ENCODE assay signal across 8 mouse cellular contexts in the genomic region with DNA sequence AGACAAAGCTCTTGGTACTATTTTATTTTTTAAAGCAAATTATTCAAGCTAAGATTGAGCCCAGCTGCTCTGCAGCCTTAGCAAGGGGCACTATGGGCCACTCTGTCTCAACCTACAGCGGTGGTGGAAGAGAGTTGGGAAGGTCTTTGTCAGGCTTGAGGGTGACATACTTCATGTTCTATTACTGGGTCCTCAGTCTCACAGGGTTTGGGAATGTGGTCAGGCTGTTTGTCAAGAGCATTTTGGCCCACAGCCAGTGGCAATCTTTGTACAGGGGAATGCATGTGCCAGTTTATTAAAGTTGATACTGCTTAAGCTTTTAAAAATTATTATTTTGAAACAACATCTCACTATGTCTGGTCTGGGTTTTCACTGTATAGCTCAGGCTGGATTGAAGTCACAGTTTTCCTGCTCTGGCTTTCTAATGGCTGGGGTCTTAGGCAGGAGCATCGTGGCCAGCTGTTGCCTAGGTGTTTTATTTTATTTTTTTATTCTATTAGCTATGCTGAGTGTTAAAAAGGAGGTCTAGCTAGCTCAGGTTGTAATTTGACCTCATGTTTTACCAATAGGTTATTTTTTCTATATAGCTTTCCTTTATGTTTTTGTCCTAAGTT. TPM values are rescaled to one million over a fixed set of nuclear protein-coding genes. Genes with fewer than 3 reads are reported as not detected.
A peak's percentile ranks its signal among the peaks of the same experiment; 100 is the strongest.
DNase-seq lines count a peak whose midpoint lies in the region; ATAC-seq and TF ChIP-seq lines count a peak whose summit lies in the region.

No protein-coding gene starts in this region.

- no peaks in the 10 kb centered on the region for H3K36me3 ChIP-seq in liver, postnatal 0 days (replicated peaks; ENCODE audit: insufficient read depth, low read length)

- no peak overlapping the region for H3K4me3 ChIP-seq in liver, postnatal 0 days (ENCODE audit: low read depth, low read length)

- TF ChIP-seq CTCF in liver, postnatal 0 days (IDR thresholded peaks at IDR 0.05; ENCODE audit: low read depth) = no peak

- H3K27ac ChIP-seq in liver, postnatal 0 days (ENCODE audit: low read depth) = no peak overlapping the region

- no peak for ATAC-seq in liver, postnatal 0 days
- no peak for ATAC-seq in granulocyte monocyte progenitor cell, adult 5-6 weeks (replicated peaks; ENCODE audit: poor library complexity, severe bottlenecking)

- H3K9me3 ChIP-seq in liver, postnatal 0 days (ENCODE audit: low read length) = no peaks in the 10 kb centered on the region

- H3K4me2 ChIP-seq in liver, postnatal 0 days (ENCODE audit: low read depth, low read length) = no peak overlapping the region

- peaks cover 3% of the 10 kb centered on the region for H3K4me1 ChIP-seq in liver, postnatal 0 days (ENCODE audit: insufficient read depth)

- no peak for TF ChIP-seq EP300 in liver, postnatal 0 days (IDR thresholded peaks at IDR 0.05; ENCODE audit: low read depth)

- 83% methylated on average over 2 of the region's 2 CpGs for WGBS in liver, postnatal 0 days (ENCODE audit: insufficient replicate concordance)

- peak; percentile 46 for DNase-seq in adrenal gland, adult 2 months
- no peak for DNase-seq in adrenal gland, postnatal 4 days (ENCODE audit: low spot score in 2 of 2)
- DNase-seq in liver, postnatal 0 days = peak; percentile 25
- no peak for DNase-seq in liver
- DNase-seq in heart, postnatal 4 days = peak; percentile 80
- DNase-seq in lung, postnatal 36 days = peak; percentile 64
- no peak for DNase-seq in yolk sac, embryonic 10.5 days (ENCODE audit: low spot score)

- no peaks in the 10 kb centered on the region for H3K27me3 ChIP-seq in liver, postnatal 0 days (ENCODE audit: insufficient read depth, low read length)

- H3K9ac ChIP-seq in liver, postnatal 0 days (replicated peaks) = no peak overlapping the region

RNA-seq across cellular contexts. Expression of a gene that starts 37.9 kb away (rescaled TPM):
- 10 to 100 TPM; 18.8 to 26.8 TPM for total RNA-seq in adrenal gland, adult 2 months (2021)
- 5.8 and 8.0 TPM in 2 replicates for polyA plus RNA-seq in adrenal gland, adult 2 months (2012; rRNA removed)
- total RNA-seq in adrenal gland, postnatal 4 days (2021) = 10 to 100 TPM; 25.1 to 26.9 TPM
- polyA plus RNA-seq in liver, postnatal 0 days (2015; fragmentation: Nextera tagmentation; extraction: Ambion mirVana) = 0.83 and 0.85 TPM in 2 replicates
- 10 to 100 TPM; 63.2 to 67.0 TPM for total RNA-seq in heart, postnatal 4 days (2021)
- total RNA-seq in granulocyte monocyte progenitor cell, adult 5-6 weeks (2014; fragmentation: Nextera tagmentation) = 1.5 and 2.7 TPM in 2 replicates
- total RNA-seq in granulocyte monocyte progenitor cell, adult 5-6 weeks (2017) = 2.0 and 2.8 TPM in 2 replicates

Comparison
In these comparisons a context has a peak if more than half of its experiments do, and no peak if none do; other contexts are left out.
1. DNase-seq: peak in adrenal gland, adult 2 months (single experiment), liver, postnatal 0 days (single experiment), heart, postnatal 4 days (single experiment) and lung, postnatal 36 days (single experiment); none in adrenal gland, postnatal 4 days (0 of 2), liver (single experiment) and yolk sac, embryonic 10.5 days (single experiment).
2. RNA of a gene that starts 37.9 kb away (total RNA-seq): 63.2 to 67.0 TPM in heart, postnatal 4 days, 25.1 to 26.9 TPM in adrenal gland, postnatal 4 days and 18.8 to 26.8 TPM in adrenal gland, adult 2 months; 1.5 to 2.8 TPM in granulocyte monocyte progenitor cell, adult 5-6 weeks; every median in the first group is over 4 times any median in the second.